ENCODE assay signal across 7 mouse cellular contexts in the genomic region with DNA sequence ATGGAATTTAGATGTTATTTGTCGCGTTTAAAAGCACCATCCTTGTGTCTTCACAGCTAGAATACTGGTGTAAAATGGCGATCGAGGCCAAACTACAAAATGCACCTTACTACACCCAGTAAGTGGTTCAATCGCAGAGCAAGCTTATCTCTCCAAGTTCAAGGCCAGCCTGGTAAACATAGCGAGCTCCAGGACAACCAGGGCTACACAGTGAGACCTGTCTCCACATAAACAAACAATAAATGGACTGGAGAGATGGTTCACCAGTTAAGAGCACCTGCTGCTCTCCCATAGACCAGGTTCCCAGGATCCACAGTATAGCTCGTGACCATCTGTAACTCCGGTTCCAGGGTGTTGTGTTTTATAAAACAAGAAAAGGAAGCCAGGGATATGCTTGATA. TPM values are rescaled to one million over a fixed set of nuclear protein-coding genes. Genes with fewer than 3 reads are reported as not detected.
DNase-seq lines count a peak whose midpoint lies in the region; ATAC-seq lines count a peak whose summit lies in the region.

No protein-coding gene starts in this region.

- no peak for DNase-seq in lung, postnatal 10 days
- no peak for DNase-seq in forebrain, embryonic 14.5 days (ENCODE audit: low spot score)
- no peak for DNase-seq in cerebellum, adult 18-20 months
- DNase-seq in ovary, postnatal 14 days (ENCODE audit: low spot score): no peak

- no peaks in the 10 kb centered on the region for H3K9me3 ChIP-seq in lung, embryonic 16.5 days (ENCODE audit: control insufficient read depth, low read length)
- H3K9me3 ChIP-seq in forebrain, embryonic 14.5 days (replicated peaks; ENCODE audit: control insufficient read depth, low read length): no peaks in the 10 kb centered on the region
- H3K9me3 ChIP-seq in limb, embryonic 15.5 days: no peaks in the 10 kb centered on the region
- no peaks in the 10 kb centered on the region for H3K9me3 ChIP-seq in stomach, embryonic 15.5 days

- H3K9ac ChIP-seq in lung, embryonic 16.5 days (ENCODE audit: low read length): no peak overlapping the region
- no peak overlapping the region for H3K9ac ChIP-seq in forebrain, embryonic 14.5 days (ENCODE audit: low read length)
- H3K9ac ChIP-seq in limb, embryonic 15.5 days: no peak overlapping the region
- no peak overlapping the region for H3K9ac ChIP-seq in stomach, embryonic 15.5 days

- H3K36me3 ChIP-seq in lung, embryonic 16.5 days (ENCODE audit: control insufficient read depth, insufficient read depth, low read length): peaks cover 7% of the 10 kb centered on the region
- H3K36me3 ChIP-seq in forebrain, embryonic 14.5 days (ENCODE audit: control insufficient read depth, insufficient read depth, low read length): peaks cover 28% of the 10 kb centered on the region
- peaks cover 23% of the 10 kb centered on the region for H3K36me3 ChIP-seq in limb, embryonic 15.5 days
- no peaks in the 10 kb centered on the region; the same call in 1 of the 2 replicates for H3K36me3 ChIP-seq in stomach, embryonic 15.5 days

- no peak overlapping the region for H3K27ac ChIP-seq in lung, embryonic 16.5 days (ENCODE audit: low read length)
- H3K27ac ChIP-seq in forebrain, embryonic 14.5 days (ENCODE audit: low read depth, low read length): no peak overlapping the region
- no peak overlapping the region for H3K27ac ChIP-seq in limb, embryonic 15.5 days
- H3K27ac ChIP-seq in stomach, embryonic 15.5 days: no peak overlapping the region

- 59% methylated on average over 8 of the region's 8 CpGs for WGBS in lung, embryonic 16.5 days
- WGBS in forebrain, embryonic 14.5 days: 64% methylated on average over 8 of the region's 8 CpGs
- WGBS in limb, embryonic 15.5 days: 64% methylated on average over 8 of the region's 8 CpGs
- 63% methylated on average over 8 of the region's 8 CpGs for WGBS in stomach, embryonic 15.5 days

- H3K4me2 ChIP-seq in lung, embryonic 16.5 days (ENCODE audit: low read depth, low read length): peak overlapping the region; percentile 96
- peak overlapping the region; percentile 43 for H3K4me2 ChIP-seq in forebrain, embryonic 14.5 days (ENCODE audit: low read length)
- peak overlapping the region; percentile 89 for H3K4me2 ChIP-seq in limb, embryonic 15.5 days
- H3K4me2 ChIP-seq in stomach, embryonic 15.5 days: peak overlapping the region; percentile 85

- peaks cover 6% of the 10 kb centered on the region; the same call in 1 of the 2 replicates for H3K4me1 ChIP-seq in lung, embryonic 16.5 days (replicated peaks; ENCODE audit: control insufficient read depth, insufficient read depth, low read length)
- peaks cover 8% of the 10 kb centered on the region for H3K4me1 ChIP-seq in forebrain, embryonic 14.5 days (ENCODE audit: control insufficient read depth, insufficient read depth, low read length)
- peaks cover 13% of the 10 kb centered on the region for H3K4me1 ChIP-seq in limb, embryonic 15.5 days
- 0 out of 2 replicates have a peak, but pooled peaks cover 4% of the 10 kb centered on the region for H3K4me1 ChIP-seq in stomach, embryonic 15.5 days

- peak; percentile 29 for ATAC-seq in lung, embryonic 16.5 days (ENCODE audit: low read depth)
- peak; percentile 36 for ATAC-seq in forebrain, embryonic 14.5 days
- no peak for ATAC-seq in limb, embryonic 15.5 days (ENCODE audit: insufficient number of reproducible peaks, low FRiP score, low TSS enrichment, low read depth)
- ATAC-seq in stomach, embryonic 15.5 days (ENCODE audit: insufficient read depth, low FRiP score, low read depth): no peak; the same call in 1 of the 2 replicates

- no peaks in the 10 kb centered on the region for H3K27me3 ChIP-seq in lung, embryonic 16.5 days (ENCODE audit: control insufficient read depth, insufficient read depth, low read depth, low read length)
- no peaks in the 10 kb centered on the region for H3K27me3 ChIP-seq in forebrain, embryonic 14.5 days (replicated peaks; ENCODE audit: control insufficient read depth, insufficient read depth, low read length)
- H3K27me3 ChIP-seq in limb, embryonic 15.5 days: no peaks in the 10 kb centered on the region
- no peaks in the 10 kb centered on the region for H3K27me3 ChIP-seq in stomach, embryonic 15.5 days (replicated peaks)

- peak overlapping the region; percentile 92 for H3K4me3 ChIP-seq in lung, embryonic 16.5 days (ENCODE audit: low read length)
- peak overlapping the region; percentile 93 for H3K4me3 ChIP-seq in forebrain, embryonic 14.5 days (ENCODE audit: low read depth, low read length)
- peak overlapping the region; percentile 97 for H3K4me3 ChIP-seq in limb, embryonic 15.5 days
- peak overlapping the region; percentile 83 for H3K4me3 ChIP-seq in stomach, embryonic 15.5 days (replicated peaks)

RNA-seq across cellular contexts. Expression of a gene that starts 0.5 kb away (rescaled TPM):
- polyA plus RNA-seq in lung, embryonic 16.5 days (2015; fragmentation: Nextera tagmentation; extraction: Ambion mirVana): 23.7 and 26.9 TPM in 2 replicates
- polyA plus RNA-seq in forebrain, embryonic 14.5 days (2014; fragmentation: Nextera tagmentation; extraction: Ambion mirVana): 43.3 and 51.2 TPM in 2 replicates
- polyA plus RNA-seq in limb, embryonic 15.5 days (2015; fragmentation: Nextera tagmentation; extraction: Ambion mirVana): 25.7 and 29.7 TPM in 2 replicates
- 22.7 and 23.3 TPM in 2 replicates for polyA plus RNA-seq in stomach, embryonic 15.5 days (2015; fragmentation: Nextera tagmentation; extraction: Ambion mirVana)

RNA-seq across cellular contexts. Expression of a gene that starts 48.1 kb away (rescaled TPM):
- polyA plus RNA-seq in lung, embryonic 16.5 days (2015; fragmentation: Nextera tagmentation; extraction: Ambion mirVana): 0.59 and 0.91 TPM in 2 replicates
- 2.1 and 2.3 TPM in 2 replicates for polyA plus RNA-seq in forebrain, embryonic 14.5 days (2014; fragmentation: Nextera tagmentation; extraction: Ambion mirVana)
- 0.44 and 0.46 TPM in 2 replicates for polyA plus RNA-seq in limb, embryonic 15.5 days (2015; fragmentation: Nextera tagmentation; extraction: Ambion mirVana)
- 7.5 and 8.2 TPM in 2 replicates for polyA plus RNA-seq in stomach, embryonic 15.5 days (2015; fragmentation: Nextera tagmentation; extraction: Ambion mirVana)

RNA-seq across cellular contexts. Expression of a gene that starts 49.4 kb away (rescaled TPM):
- polyA plus RNA-seq in lung, embryonic 16.5 days (2015; fragmentation: Nextera tagmentation; extraction: Ambion mirVana): 104 and 113 TPM in 2 replicates
- polyA plus RNA-seq in forebrain, embryonic 14.5 days (2014; fragmentation: Nextera tagmentation; extraction: Ambion mirVana): 133 and 137 TPM in 2 replicates
- 95.4 and 99.4 TPM in 2 replicates for polyA plus RNA-seq in limb, embryonic 15.5 days (2015; fragmentation: Nextera tagmentation; extraction: Ambion mirVana)
- polyA plus RNA-seq in stomach, embryonic 15.5 days (2015; fragmentation: Nextera tagmentation; extraction: Ambion mirVana): 100 and 103 TPM in 2 replicates

Comparison
In these comparisons a context has a peak if more than half of its experiments do, and no peak if none do; other contexts are left out.
1. ATAC-seq: peak in lung, embryonic 16.5 days (single experiment) and forebrain, embryonic 14.5 days (single experiment); none in limb, embryonic 15.5 days (single experiment) and stomach, embryonic 15.5 days (single experiment).
2. H3K4me2 ChIP-seq: peak in every context shown above with its lines; median percentile 96 in lung, embryonic 16.5 days; 89 in limb, embryonic 15.5 days; 85 in stomach, embryonic 15.5 days; 43 in forebrain, embryonic 14.5 days.
3. Peak in every context shown above with its lines, with median percentiles within 50 percentile points of each other: H3K4me3 ChIP-seq.